Mouse (Mus musculus) adrenal gland, adult 18-20 months (tissue): Measurements from ENCODE around the gene Actr5. TPM values are rescaled to one million over a fixed set of nuclear protein-coding genes. Genes with fewer than 3 reads are reported as not detected.

ENCODE experiments used
- DNase-seq, 2 experiments: peaks; one replicate each; pipeline ENCODE4 v3.0.0; 2021 to 2022; ENCODE audit warnings: low spot score in 2 of 2
- total RNA-seq, 2 experiments: library from RNA; stranded (reverse); gene quantifications; 1 replicate in 1 of 2; 2 replicates in 1 of 2; pipeline ENCODE4 v1.2.3; 2021

Gene Actr5
- total RNA-seq, 2 experiments from 2014 or later = 11.9 to 12.8 TPM

GRCm38 (mm10) chr2:158666071-158666800, 41.5 kb downstream of the Actr5 start:
- no peak for DNase-seq

DNA sequence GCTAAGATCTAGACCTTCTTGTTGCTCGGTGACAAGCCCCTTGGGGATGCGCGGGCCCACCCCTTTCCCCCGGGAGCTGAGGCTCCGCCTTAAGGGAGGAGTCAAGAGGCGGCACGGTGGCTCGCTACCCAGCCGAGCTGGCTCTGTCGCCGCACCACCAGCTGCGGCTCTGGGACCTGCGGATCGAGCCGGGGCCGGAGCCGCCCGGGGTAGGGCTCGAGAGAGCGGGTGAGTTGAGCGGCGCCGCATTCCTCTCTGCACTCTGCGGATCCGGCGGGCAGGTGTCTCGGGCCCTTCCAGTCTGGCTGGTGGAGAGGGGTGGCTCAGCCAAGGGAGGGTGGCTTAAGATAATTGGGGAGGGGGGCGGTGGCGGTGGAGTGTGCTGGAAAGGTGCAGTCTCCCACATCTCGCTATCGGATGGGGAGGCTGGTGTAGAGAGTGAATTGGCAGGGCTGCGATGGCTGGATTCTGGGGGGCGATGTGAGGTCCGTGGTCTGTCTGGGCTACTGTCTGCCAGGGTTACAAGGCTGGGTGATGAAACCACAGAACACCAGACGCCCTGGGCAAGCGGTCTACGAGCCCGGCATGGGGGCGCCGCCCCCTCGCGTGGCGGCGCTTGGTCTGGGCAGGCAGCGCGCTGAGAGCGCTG, 42.5 kb downstream of the Actr5 start:
- DNase-seq = peak; percentile 62 to 66

DNA sequence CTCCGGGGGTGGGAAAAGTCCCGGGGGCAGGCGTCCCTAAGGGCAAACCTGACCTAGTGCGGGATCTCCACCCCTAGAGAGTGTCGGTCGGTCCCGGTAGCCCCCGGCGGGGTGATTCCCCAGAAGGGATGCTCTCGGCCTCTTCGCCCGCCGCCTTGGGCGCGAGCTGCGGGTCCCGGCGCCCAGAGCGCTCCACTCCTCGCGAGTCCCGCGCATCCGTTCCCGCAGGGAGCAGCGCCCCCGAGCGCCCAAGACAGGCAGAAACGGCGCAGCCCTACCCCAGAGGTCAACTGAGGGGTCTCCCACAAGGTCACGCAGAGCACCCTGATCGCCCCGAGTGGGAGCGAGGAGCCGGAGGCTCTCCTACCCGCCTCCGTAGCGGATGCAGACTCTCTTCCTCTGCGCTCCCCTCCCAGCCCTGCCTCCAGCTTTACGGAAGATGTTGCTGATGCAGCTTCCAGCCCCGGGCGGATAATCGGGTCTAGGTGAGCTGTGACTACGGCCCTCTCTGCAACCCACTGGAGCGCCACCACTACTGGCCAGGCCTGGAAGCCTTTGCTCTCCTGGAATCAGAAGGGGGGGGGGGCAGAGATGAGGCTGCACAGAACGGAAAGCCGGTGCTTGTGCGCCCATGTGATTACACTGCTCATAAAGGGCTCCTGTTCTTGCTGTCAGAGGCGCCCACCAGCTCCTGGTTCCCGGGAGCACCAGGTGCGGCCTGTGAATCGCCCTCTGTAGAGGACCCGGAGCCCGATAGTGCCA, 43.2 kb downstream of the Actr5 start:
- DNase-seq = peak; percentile 29 to 52

DNA sequence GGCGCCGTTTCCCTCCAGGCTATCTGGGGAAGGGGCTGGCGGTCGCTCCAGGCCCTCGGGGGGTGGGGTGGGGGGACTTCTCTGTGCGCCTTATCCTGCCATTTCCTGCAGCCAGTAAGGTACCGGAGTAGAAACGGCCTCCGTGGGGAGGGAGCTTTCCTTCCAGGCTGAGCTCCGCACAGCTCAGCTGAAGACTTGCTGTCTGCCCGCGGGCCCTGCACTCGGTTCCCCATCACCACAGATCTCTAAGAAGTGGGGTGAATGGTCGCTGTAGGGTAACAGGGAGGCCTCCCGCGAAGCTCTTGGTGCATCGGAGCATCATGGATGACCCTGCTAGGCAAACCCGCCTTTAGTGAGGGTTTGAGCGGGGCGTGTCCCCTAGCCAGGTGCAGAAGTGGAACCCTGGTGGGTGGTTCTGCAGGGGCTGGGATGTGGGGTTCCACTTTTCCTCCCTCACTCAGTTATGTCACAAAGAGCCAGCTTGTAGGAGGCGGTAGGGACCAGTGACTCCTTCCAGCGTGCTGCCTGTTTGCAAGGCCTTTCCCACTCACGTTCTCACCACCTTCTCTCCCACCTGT, 43.8 kb downstream of the Actr5 start:
- DNase-seq = no peak

DNA sequence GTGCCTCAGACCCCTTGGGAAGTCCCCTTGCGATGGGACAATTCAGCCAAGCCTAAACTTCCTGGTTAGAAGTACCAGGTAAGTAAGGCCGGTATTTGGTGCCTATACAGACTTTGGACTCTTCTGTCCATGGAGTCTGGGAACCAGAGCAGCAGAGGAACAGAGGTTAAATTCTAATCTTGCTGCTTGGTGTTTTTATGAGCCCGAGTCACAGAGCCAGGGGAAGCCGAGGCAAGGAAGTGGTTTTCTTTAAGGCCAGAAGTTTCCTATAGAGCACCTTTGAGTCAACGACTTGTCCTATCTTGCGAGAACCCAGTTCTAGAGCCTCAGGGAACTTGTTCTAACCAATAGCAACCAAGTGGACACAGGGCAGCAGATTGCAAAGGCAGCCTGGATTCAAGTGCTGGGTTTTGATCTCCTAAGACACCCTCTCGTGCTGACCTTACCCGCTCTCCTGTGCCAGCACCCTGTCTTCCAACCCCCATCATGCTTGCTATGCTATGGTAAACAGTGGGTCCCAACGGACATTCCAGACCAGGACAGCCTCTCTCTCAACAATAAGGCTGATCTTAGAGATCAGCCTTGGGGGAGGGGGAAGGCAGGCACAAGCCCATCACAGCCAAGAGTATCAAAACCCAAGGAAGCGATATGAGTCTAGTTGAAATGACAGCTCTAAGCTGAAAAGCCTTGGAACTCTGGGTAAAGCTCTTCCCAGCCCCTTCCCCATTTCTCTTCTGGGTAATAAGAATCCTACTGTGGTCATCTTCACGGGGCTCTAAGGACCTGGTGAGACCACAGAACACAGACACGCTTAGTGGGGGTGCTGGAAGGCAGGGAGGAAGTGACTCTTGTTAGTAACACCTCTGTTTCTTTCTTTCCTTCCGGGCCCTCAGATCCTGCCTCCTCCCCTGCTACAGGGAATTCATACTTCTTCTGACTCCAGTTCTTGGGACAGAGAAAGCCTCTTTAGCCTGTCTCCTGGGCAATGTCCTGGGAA, 44.8 kb downstream of the Actr5 start:
- DNase-seq = no peak

DNA sequence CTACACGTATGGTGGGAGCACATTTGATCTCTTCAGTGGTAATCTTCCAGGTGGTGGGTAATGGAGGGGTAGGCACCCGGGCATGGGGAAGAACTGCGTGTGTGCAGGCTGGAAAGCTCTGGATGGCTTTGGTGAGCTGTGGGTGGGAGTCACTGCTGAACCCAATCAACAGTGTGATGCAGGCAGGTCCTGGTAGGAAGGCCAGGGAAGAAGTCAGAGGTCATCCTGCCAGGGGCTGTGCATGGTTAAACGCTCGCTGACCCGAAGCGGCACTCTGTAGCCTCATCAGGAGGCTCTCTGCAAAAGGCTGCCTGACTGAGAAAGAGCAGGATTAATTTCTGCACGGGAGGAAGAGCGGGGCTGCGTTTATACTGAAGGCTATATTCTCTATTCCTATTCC, 45.9 kb downstream of the Actr5 start:
- no peak for DNase-seq

- DNase-seq = peak; percentile 38 to 46
Observed at GRCm38 (mm10) chr2:158672829-158673228, 48.1 kb downstream of the Actr5 start.

- DNase-seq = no peak
Observed at GRCm38 (mm10) chr2:158673493-158673892, 48.8 kb downstream of the Actr5 start.

- no peak for DNase-seq
Observed at GRCm38 (mm10) chr2:158674131-158674530, 49.4 kb downstream of the Actr5 start.

- no peak for DNase-seq
Observed at GRCm38 (mm10) chr2:158674759-158675158, 50.1 kb downstream of the Actr5 start.

GRCm38 (mm10) chr2:158675161-158675560, 50.5 kb downstream of the Actr5 start:
- DNase-seq = no peak

DNA sequence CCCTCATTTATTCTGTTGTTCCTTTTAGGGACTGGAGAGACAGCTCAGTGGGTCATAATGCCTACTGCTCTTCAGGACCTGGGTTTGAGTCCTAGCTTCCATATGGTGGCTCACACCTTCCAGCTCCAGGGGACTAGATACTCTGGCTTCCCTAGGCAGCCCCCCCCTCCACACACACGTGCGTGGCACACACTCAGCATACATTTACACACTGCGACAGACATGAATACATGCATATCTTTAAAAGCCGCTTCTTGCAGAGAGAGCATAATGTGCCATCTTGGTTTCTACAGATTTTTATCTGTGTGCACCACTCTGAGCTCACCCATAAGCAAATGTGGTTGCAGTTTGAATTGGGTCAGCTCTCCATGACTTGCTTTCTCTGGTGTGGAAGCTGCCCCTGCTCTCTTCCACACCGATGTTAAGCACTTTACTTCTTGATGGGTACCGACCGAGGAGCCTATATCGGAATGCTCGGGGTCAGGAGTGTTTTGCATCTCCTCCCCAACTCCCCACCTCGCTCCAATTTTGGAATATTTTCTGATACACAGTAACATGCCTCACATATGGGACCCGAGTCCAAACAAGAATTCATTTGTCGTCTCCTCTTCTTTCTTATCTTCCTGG, 51.3 kb downstream of the Actr5 start:
- DNase-seq = no peak

DNA sequence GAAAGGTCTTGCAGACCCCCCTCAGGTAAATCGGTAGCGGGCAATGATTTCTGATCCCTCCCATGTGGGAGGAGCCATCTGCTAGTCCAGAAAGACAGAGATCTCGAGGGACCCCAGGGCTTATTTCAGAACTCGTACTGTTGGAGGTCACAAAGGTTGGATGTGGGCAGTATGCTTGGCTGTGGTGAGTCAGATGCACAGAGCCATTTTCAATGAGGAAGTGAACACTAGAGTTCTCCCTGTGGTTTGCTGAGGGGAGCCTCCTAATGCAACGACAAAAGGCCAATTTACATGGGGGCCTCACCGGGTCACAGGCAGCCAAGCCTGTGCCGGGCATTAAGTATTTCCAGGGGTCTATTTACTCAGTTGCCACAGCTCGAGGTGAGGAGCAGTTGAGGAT, 53.3 kb downstream of the Actr5 start:
- DNase-seq = no peak

GRCm38 (mm10) chr2:158679091-158679490, 54.4 kb downstream of the Actr5 start:
- DNase-seq = no peak

DNA sequence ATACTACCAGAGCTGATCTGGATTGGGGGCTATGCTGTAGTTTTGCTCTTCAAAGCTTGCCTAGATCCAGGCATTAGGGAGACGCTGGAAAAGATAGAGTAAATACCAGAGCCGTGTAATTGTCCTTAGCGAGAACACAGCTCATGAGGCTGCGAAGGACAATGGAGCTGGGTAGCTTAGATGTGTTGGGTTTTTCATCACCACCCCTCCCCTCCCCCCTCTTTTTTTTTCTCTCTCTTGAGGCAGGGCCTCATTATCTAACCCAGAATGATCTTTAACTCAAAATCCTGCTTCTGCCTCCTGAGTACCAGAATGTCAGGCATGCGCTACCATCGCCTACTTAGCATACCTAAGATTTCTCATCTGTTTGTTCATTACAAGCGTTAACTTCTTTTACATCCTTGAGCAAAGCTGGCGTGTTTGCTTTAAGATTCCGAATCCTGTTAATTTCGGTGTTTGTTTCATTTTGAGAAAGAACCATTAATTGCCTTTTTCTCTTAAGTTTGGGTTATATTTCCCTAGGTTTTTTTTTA, 55.7 kb downstream of the Actr5 start:
- DNase-seq = no peak

DNA sequence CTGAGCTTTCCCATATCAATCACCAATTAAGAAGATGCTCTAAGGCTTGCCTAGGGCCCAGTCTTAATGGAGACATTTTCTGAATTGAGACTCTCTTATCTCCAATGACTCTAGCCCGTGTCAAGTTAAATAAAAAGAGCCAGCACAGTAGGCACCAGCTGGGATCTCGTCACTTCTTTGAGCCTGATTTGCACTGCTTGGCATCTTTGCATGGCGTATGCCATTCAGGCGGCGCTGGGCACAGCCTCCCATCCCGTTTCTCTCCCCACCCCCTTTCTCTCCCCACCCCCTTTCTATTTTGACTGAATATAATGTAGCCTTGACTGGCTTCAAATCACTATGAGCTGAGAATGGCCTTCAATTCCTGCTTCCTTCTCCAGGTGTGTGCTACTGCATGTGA, 57.0 kb downstream of the Actr5 start:
- no peak for DNase-seq

- DNase-seq = no peak
Observed at GRCm38 (mm10) chr2:158682344-158683037, 57.8 kb downstream of the Actr5 start.

DNA sequence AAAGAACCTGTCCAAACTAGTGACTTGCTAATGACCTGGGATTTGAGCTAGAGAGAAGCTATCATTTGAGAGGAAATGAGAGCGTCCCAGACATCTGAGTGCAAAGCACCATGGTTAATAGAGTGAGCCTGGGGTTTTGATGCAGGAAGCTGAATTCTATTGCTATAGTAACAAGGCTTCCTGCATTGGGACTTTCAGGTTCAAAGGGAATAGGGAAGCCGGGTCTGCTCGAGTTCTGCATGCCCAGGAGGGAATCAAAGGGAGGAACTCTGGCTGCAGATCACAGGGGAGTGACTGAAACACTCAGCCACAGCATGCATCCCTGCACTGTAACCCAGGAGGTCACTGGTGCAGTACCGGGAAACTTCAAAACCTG, 58.3 kb downstream of the Actr5 start:
- no peak for DNase-seq

DNA sequence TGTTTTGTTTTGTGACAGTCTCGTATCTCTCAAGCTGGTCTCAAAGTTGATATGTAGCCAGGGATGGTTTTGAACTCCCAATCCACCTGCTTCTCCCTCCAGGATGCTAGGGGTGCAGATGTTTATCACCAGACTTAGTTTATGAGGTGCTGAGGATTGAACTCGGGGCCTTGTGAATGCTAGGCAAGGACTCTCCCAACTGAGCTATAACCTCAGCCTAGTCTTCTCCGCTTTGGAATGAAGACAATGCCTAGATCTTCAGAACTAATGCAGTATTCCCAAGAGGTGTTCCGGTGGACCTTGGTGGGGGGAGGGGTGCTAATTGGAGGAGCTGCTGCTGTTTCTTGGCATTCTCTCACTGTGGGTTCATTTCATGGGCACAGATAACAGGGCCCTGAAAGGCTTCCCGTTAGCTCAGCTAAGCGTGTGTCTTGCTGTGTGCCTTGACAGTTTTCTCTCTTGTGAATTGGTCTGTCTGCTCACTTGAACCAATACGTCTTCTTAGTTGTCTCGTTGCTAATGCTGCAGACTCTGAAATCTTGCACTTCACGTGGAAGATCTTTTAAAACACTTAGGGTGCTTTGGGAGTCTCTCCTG, 59.7 kb downstream of the Actr5 start:
- no peak for DNase-seq
